Mouse (Mus musculus) liver, embryonic 14.5 days (tissue): ENCODE measurements around the gene Mrgprg. TPM values are rescaled to one million over a fixed set of nuclear protein-coding genes. Genes with fewer than 3 reads are reported as not detected.

ENCODE experiments used
- ATAC-seq: fragments of 200-750 bp; cut with Nextera tagmentation; 2 replicates; pipeline ENCODE4 v1.8.0; 2017; ENCODE audit warnings: moderate number of reproducible peaks, mild to moderate bottlenecking, moderate library complexity; ENCODE audit not compliant: insufficient read depth
- DNase-seq, 3 experiments: peaks; one replicate each; pipeline ENCODE4 v3.0.0-alpha.2; 2012 to 2013; ENCODE audit warnings: low read depth in 3 of 3, low spot score in 3 of 3
- H3K27ac ChIP-seq: fragments of 300-500 bp; sonication (generic); 2 replicates; pipeline ENCODE4 v1.5.1; 2014; ENCODE audit warnings: moderate library complexity, mild to moderate bottlenecking, control low read depth, inconsistent platforms
- H3K27me3 ChIP-seq: fragments of 300-500 bp; sonication (generic); 2 replicates; pipeline ENCODE4 v1.6.1; 2014; ENCODE audit warnings: mild to moderate bottlenecking, low read length, moderate library complexity; ENCODE audit not compliant: control insufficient read depth, insufficient read depth
- H3K36me3 ChIP-seq: fragments of 300-500 bp; sonication (generic); replicated peaks from 2 replicates; pipeline ENCODE4 v1.6.1; 2014; ENCODE audit warnings: low read depth; ENCODE audit not compliant: control insufficient read depth, insufficient read depth
- H3K4me1 ChIP-seq, 2 experiments: fragments of 200-500 bp in 1 of 2; fragments of 300-500 bp in 1 of 2; sonication (generic) in 1 of 2; replicated peaks; 2 replicates each; pipeline ENCODE4 v1.6.1; 2012 to 2014; ENCODE audit warnings: antibody characterized with exemption in 1 of 2, inconsistent platforms in 1 of 2, low read length in 1 of 2; ENCODE audit not compliant: control insufficient read depth in 2 of 2, insufficient read depth in 2 of 2
- H3K4me2 ChIP-seq: fragments of 300-500 bp; sonication (generic); 2 replicates; pipeline ENCODE4 v1.6.1; 2014; ENCODE audit warnings: low read depth, mild to moderate bottlenecking, control low read depth, moderate library complexity
- H3K4me3 ChIP-seq, 2 experiments: fragments of 200-500 bp in 1 of 2; fragments of 300-500 bp in 1 of 2; sonication (generic) in 1 of 2; 2 replicates each; pipeline ENCODE4 v1.5.1; 2012 to 2014; ENCODE audit warnings: low read depth in 2 of 2, low read length in 2 of 2, mild to moderate bottlenecking in 2 of 2, control low read depth in 1 of 2, inconsistent platforms in 1 of 2, moderate library complexity in 1 of 2; ENCODE audit not compliant: insufficient read depth in 1 of 2
- H3K9ac ChIP-seq: fragments of 300-500 bp; sonication (generic); replicated peaks from 2 replicates; pipeline ENCODE4 v1.6.1; 2014; ENCODE audit warnings: mild to moderate bottlenecking, control low read depth, moderate library complexity
- H3K9me3 ChIP-seq: fragments of 300-500 bp; sonication (generic); 2 replicates; pipeline ENCODE4 v1.6.1; 2016; ENCODE audit warnings: low read length, mixed read lengths; ENCODE audit not compliant: control insufficient read depth
- CTCF ChIP-seq: IDR thresholded peaks from 2 replicates; pipeline ENCODE4 v1.5.1; 2016; ENCODE audit warnings: antibody characterized with exemption, low read depth, control low read depth
- EP300 ChIP-seq: IDR thresholded peaks from 2 replicates; pipeline ENCODE4 v1.6.1; 2016; ENCODE audit warnings: antibody characterized with exemption, low read depth
- WGBS: fragments of 180-500 bp; shearing (Covaris S2); extraction: QIAGEN DNeasy Blood & Tissue Kit; methylation state at CpG from one replicate; pipeline ENCODE4 v1.1.7; 2014; ENCODE audit not compliant: insufficient replicate concordance; 5-methylcytosine and 5-hydroxymethylcytosine counted together
- polyA plus RNA-seq, 2 experiments: library from polyadenylated mRNA; depleted of rRNA in 1 of 2; stranded (reverse) in 1 of 2; unstranded in 1 of 2; fragments of >200 nt; fragmentation: Nextera tagmentation in 1 of 2; extraction: Ambion mirVana in 1 of 2; gene quantifications; 2 replicates each; pipeline versions ENCODE4 v1.2.1 to v1.2.3; 2012 to 2014

The Mrgprg gene
- polyA plus RNA-seq (2012; rRNA removed) (not detected in 2 replicates), polyA plus RNA-seq (2014; fragmentation: Nextera tagmentation; extraction: Ambion mirVana) (not detected in 2 replicates)

- no peak for DNase-seq
- TF ChIP-seq EP300: no peak
- TF ChIP-seq CTCF: no peak
- H3K4me2 ChIP-seq: no peak within 1 kb of the TSS
Observed at GRCm38 (mm10) chr7:143766893-143767292, at the start of gene Mrgprg. Gene Mrgprg (minus strand): TSS chr7:143766993.

GRCm38 (mm10) chr7:143808909-143809308 is 42.1 kb upstream of the Mrgprg start:
- Histone ChIP-seq H3K27me3 (no peaks in the 10 kb centered on the region), H3K9me3 (no peaks in the 10 kb centered on the region), H3K4me3 (no peak overlapping the region), H3K36me3 (peaks cover 5% of the 10 kb centered on the region; the same call in 1 of the 2 replicates), H3K4me1 (no peaks in the 10 kb centered on the region), H3K4me2 (no peak overlapping the region), H3K9ac (no peak overlapping the region), H3K27ac (no peak overlapping the region)
- ATAC-seq: no peak
- WGBS: 48% methylated on average over 1 of the region's 1 CpGs
- no peak for DNase-seq
- TF ChIP-seq CTCF (peak; percentile 56), EP300 (no peak)

More at GRCm38 (mm10) chr7:143766893-143767292, at the start of gene Mrgprg:
- WGBS: 37% methylated on average over 6 of the region's 6 CpGs
- no peak for ATAC-seq
- Histone ChIP-seq H3K4me1 (peaks cover 0 to 8% of the 10 kb centered on the region in 2 experiments; a peak in 1 of 4 replicates), H3K27ac (no peak within 1 kb of the TSS), H3K36me3 (no peaks in the 10 kb centered on the region), H3K9ac (no peak within 1 kb of the TSS), H3K9me3 (no peaks in the 10 kb centered on the region), H3K27me3 (peaks cover 3% of the 10 kb centered on the region; the same call in 1 of the 2 replicates), H3K4me3 (no peak within 1 kb of the TSS)

DNA sequence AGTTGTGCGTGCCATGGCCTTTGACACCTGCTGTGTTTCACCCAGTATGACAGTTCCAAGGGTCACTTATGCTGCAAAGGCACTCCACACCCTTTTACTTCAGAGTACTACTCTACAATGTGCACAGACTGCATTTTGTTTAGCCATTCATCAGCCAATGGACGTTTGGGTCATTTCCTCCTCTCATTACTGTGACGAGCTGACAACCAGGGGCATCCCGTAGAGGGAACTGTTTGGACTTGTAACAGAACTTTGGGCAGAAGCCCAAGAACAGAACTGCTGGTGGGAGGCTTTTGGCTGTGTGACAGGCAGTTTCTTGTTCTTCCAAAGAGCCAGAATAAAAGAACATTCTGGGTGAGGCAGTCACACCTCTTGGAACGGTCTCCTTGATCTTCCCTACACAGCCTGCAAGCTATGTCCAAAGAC is 38.4 kb upstream of the Mrgprg start:
- Histone ChIP-seq H3K27me3 (no peaks in the 10 kb centered on the region), H3K9me3 (no peaks in the 10 kb centered on the region), H3K4me2 (no peak overlapping the region), H3K36me3 (no peaks in the 10 kb centered on the region), H3K4me1 (no peaks in the 10 kb centered on the region), H3K27ac (no peak overlapping the region), H3K4me3 (no peak overlapping the region), H3K9ac (no peak overlapping the region)
- DNase-seq (no peak), ATAC-seq (no peak)
- no peak for TF ChIP-seq EP300
- no peak for TF ChIP-seq CTCF
- 66% methylated on average over 5 of the region's 5 CpGs for WGBS

DNA sequence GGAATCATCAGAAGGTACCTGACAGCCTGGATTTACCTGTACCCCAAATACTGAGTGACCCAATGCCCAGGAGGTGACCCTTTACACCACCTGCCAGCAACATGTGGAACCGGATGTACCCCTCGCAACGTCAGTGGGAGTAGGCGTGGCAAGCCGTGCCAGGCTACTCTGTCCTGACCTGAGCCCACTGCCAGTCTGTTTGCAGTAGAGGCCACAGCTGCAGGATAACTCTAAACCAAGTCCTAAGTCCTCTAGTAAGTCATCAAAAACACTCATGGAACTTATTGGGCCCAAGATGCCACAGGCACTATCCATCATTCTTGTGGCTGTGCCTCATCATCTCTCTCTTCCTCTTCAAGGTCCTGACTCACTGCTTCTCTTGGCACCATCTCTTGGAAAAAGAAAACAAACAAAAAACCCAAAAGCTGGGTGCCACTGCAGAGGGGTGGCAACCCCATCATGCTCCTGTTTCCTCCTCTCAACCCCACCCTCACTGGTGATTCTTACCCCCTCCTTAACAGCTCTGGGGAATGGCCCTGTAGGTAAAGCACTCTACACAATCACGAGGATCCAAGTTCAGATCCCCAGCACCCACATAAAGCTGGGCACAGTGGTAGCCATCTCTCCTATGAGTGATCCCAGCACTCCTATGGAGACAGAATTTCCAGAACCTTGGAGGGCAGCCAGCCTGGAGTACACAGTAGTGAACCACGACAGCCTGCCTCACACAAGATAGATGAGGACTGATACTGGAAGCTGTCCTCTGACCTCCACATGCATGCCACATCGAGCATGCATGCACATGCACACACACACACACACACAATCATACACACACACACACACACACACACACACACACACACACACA is 34.6 kb upstream of the Mrgprg start:
- H3K27me3 ChIP-seq: no peaks in the 10 kb centered on the region
- WGBS: 63% methylated on average over 8 of the region's 8 CpGs
- no peak for ATAC-seq
- DNase-seq: no peak
- H3K4me2 ChIP-seq: no peak overlapping the region
- no peak overlapping the region for H3K4me3 ChIP-seq
- peaks cover 2% of the 10 kb centered on the region for H3K36me3 ChIP-seq
- H3K4me1 ChIP-seq: no peaks in the 10 kb centered on the region
- H3K27ac ChIP-seq: no peak overlapping the region
- H3K9ac ChIP-seq: no peak overlapping the region
- no peaks in the 10 kb centered on the region for H3K9me3 ChIP-seq
- TF ChIP-seq CTCF (no peak), EP300 (no peak)

DNA sequence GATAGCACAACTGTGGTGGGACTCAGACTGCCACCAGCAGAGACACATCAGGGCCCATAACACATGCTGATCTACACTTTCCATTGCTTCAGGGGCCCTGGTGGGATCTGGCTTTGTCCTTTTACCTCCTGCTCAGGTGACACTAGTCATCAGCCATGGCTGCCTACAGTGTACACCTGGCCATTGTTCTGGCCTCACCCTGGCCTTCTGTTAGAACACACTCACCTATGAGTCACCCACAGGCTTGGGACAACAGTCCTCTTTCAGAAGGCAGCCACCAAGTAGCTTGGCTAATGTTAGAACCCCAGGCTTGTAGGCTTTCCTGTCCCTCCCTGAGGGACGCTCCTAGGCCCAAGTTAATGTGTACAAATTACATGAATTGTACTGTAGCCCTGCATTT is 34.0 kb upstream of the Mrgprg start:
- TF ChIP-seq CTCF: no peak
- no peak for TF ChIP-seq EP300
- 79% methylated on average over 1 of the region's 1 CpGs for WGBS
- Histone ChIP-seq H3K4me3 (no peak overlapping the region), H3K9me3 (no peaks in the 10 kb centered on the region), H3K9ac (no peak overlapping the region), H3K36me3 (peaks cover 2% of the 10 kb centered on the region), H3K27ac (no peak overlapping the region), H3K4me1 (no peaks in the 10 kb centered on the region), H3K4me2 (no peak overlapping the region), H3K27me3 (no peaks in the 10 kb centered on the region)
- DNase-seq: no peak
- ATAC-seq: no peak
